Mouse (Mus musculus) ES-E14 (cell line): ENCODE measurements at regions not wholly inside any gene's neighbourhood (a gene's known extent, or its start where the extent isn't known, plus 50 kb on each side); places are given as distances from the start of the nearest gene placed in this dataset.

ENCODE experiments used
- MAFK ChIP-seq: IDR thresholded peaks from 2 replicates; pipeline ENCODE4 v1.6.1; 2014; ENCODE audit warnings: mild to moderate bottlenecking, low read depth, low read length, inconsistent platforms; ENCODE audit not compliant: insufficient read depth
- ZC3H11A ChIP-seq: IDR thresholded peaks from 2 replicates; pipeline ENCODE4 v1.6.1; 2012; ENCODE audit warnings: low read depth, mild to moderate bottlenecking, inconsistent platforms, low read length, borderline replicate concordance

DNA sequence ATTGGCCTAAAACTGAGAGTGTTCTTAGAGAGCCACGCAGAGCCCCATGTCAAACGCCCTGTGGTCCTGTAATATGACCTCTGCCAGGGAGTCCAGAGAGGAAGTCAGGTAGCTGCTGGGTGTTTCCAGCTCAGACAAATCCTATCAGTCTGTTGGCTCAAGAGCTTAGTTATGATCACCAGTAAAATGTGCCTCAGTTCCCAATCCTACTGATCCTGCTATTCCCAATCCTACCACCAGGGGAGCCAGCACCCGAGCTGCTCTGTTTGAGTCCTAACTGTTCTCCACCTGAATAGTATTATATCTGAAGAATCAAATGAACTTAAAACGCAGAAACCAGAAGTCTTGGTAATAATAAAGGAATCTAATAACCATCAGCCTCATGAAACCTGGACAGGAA, 178.5 kb downstream of the Diras2 start:
- no peak for TF ChIP-seq ZC3H11A
- TF ChIP-seq MAFK, result no peak
